16 mouse cellular contexts compared by ENCODE assay signal in the genomic region with DNA sequence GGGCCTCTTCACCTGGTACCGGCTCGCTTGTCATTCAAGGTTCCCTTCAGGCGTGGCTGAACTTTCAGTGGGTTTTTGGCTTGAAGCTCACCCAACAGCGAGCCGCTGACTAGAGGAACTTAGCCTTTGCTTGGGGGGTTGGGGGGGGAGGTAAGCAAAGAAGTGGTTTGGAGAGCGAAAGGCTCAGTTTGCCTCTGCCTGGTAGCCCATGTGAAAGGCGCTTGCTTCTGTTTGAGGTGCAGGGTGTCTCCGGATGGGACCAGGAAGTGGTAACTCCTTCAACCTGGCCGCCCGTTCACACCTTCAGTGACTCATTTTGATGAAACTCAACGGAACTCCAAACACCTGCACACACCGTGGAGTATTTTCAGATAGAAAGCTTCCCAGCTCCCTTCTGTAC. TPM values are rescaled to one million over a fixed set of nuclear protein-coding genes. Genes with fewer than 3 reads are reported as not detected.
DNase-seq lines count a peak whose midpoint lies in the region; ATAC-seq and TF ChIP-seq lines count a peak whose summit lies in the region.
"Had no signal": no experiment of that assay in that cellular context is flagged by ENCODE, and none has a peak within 500 bp of the region (broad histone marks: within the 10 kb centered on the region; RNA-seq: fewer than 3 reads in every experiment).

No protein-coding gene starts in this region.

- no peaks in the 10 kb centered on the region for H3K27me3 ChIP-seq in CH12.LX (replicated peaks)
- H3K27me3 ChIP-seq in hindbrain, embryonic 10.5 days (ENCODE audit: insufficient read depth, poor library complexity, severe bottlenecking), result no peaks in the 10 kb centered on the region
- H3K27me3 ChIP-seq: forebrain, embryonic 12.5 days; kidney, embryonic 15.5 days; neural tube, embryonic 12.5 days; Patski had no signal

- TF ChIP-seq RAD21 in CH12.LX (IDR thresholded peaks at IDR 0.05; ENCODE audit: low read depth, low read length), result no peak

- dilution Hi-C loops in CH12.LX (cut with MboI; ENCODE audit: extremely low pct_ligation_motif_present, extremely low pct_unique_long_range_greater_than_20kb, low sequenced_read_pairs), result no loop called here

- peak; percentile 10; the same call in 1 of the 2 replicates for TF ChIP-seq EP300 in CH12.LX (IDR thresholded peaks at IDR 0.05; ENCODE audit: low read length)

- no peak overlapping the region for H3K27ac ChIP-seq in CH12.LX (ENCODE audit: insufficient read depth, low read depth)
- no peak overlapping the region for H3K27ac ChIP-seq in hindbrain, embryonic 10.5 days
- H3K27ac ChIP-seq: forebrain, embryonic 12.5 days; kidney, embryonic 15.5 days; neural tube, embryonic 12.5 days had no signal

- peaks cover 2% of the 10 kb centered on the region for H3K9me3 ChIP-seq in CH12.LX (replicated peaks; ENCODE audit: low read length)
- H3K9me3 ChIP-seq in hindbrain, embryonic 10.5 days, result no peaks in the 10 kb centered on the region
- H3K9me3 ChIP-seq: forebrain, embryonic 12.5 days; kidney, embryonic 15.5 days; neural tube, embryonic 12.5 days had no signal

- H3K4me1 ChIP-seq in CH12.LX (ENCODE audit: control insufficient read depth in 1 of 2, insufficient read depth in 2 of 2), result peaks cover 23 to 45% of the 10 kb centered on the region in 2 experiments
- H3K4me1 ChIP-seq in hindbrain, embryonic 10.5 days (replicated peaks), result no peaks in the 10 kb centered on the region
- H3K4me1 ChIP-seq: neural tube, embryonic 12.5 days had no signal

- TF ChIP-seq CTCF in CH12.LX (conservative IDR thresholded peaks at IDR 0.05 in 1 of 2, IDR thresholded peaks at IDR 0.05 in 1 of 2; ENCODE audit: low read depth in 2 of 2, low read length in 2 of 2), result no peak

- peak; percentile 81 for ATAC-seq in inflammation-experienced regulatory T-cells, adult 6 months
- ATAC-seq: liver, postnatal 0 days; Patski had no signal

- in situ Hi-C loops in CH12.LX (cut with MboI; ENCODE audit: low pct_ligation_motif_present, low pct_unique_long_range_greater_than_20kb, low sequenced_read_pairs), result loop anchor here (25.0 kb wide), 1 partner anchor 499 kb away; the partner anchor contains the start of gene Rps6kl1

- no peak overlapping the region for H3K4me2 ChIP-seq in CH12.LX (ENCODE audit: insufficient read depth, low read depth, poor library complexity, severe bottlenecking)
- H3K4me2 ChIP-seq: forebrain, embryonic 12.5 days; heart, embryonic 11.5 days; kidney, embryonic 15.5 days; neural tube, embryonic 12.5 days had no signal

- 91% methylated on average over 12 of the region's 12 CpGs for WGBS in hindbrain, embryonic 10.5 days

- peak; percentile 78 for DNase-seq in CD4-positive helper T cell, adult 2 months (ENCODE audit: low read depth, low spot score)
- peak; percentile 69 for DNase-seq in CH12.LX (ENCODE audit: extremely low read depth)
- DNase-seq in thymus, postnatal 10 days (ENCODE audit: low spot score in 2 of 2), result peak; percentile 41 to 43
- no peak for DNase-seq in Muller cell, postnatal 12 days (ENCODE audit: inconsistent ontology term)
- no peak for DNase-seq in hindbrain, embryonic 10.5 days (ENCODE audit: low spot score)
- no peak for DNase-seq in right cerebral cortex, postnatal 10 days (ENCODE audit: low spot score in 2 of 2)
- DNase-seq: cerebellum, postnatal 25 days; gastrocnemius, postnatal 36 days; liver; liver, postnatal 0 days had no signal

- H3K79me2 ChIP-seq in CH12.LX (replicated peaks; ENCODE audit: control insufficient read depth, extremely low read depth, insufficient read depth, poor library complexity, severe bottlenecking), result no peaks in the 10 kb centered on the region

- no peak for TF ChIP-seq POLR2A in CH12.LX (IDR thresholded peaks at IDR 0.05; ENCODE audit: low read depth, low read length)

- no peak overlapping the region for H3K9ac ChIP-seq in CH12.LX (ENCODE audit: insufficient read depth, low read depth)
- H3K9ac ChIP-seq: forebrain, embryonic 12.5 days; kidney, embryonic 15.5 days; liver, postnatal 0 days; neural tube, embryonic 12.5 days had no signal

- H3K36me3 ChIP-seq in CH12.LX (replicated peaks in 1 of 2; ENCODE audit: control insufficient read depth in 1 of 2, insufficient read depth in 1 of 2, low read length in 1 of 2), result no peaks in the 10 kb centered on the region
- H3K36me3 ChIP-seq in hindbrain, embryonic 10.5 days, result no peaks in the 10 kb centered on the region
- H3K36me3 ChIP-seq: forebrain, embryonic 12.5 days; kidney, embryonic 15.5 days; neural tube, embryonic 12.5 days had no signal

- no peak overlapping the region for H3K4me3 ChIP-seq in CH12.LX (replicated peaks in 1 of 3; ENCODE audit: low read depth in 2 of 3, low read length in 2 of 3, poor library complexity in 1 of 3)
- no peak overlapping the region for H3K4me3 ChIP-seq in hindbrain, embryonic 10.5 days
- H3K4me3 ChIP-seq: forebrain, embryonic 12.5 days; kidney, embryonic 15.5 days; neural tube, embryonic 12.5 days had no signal

TF ChIP-seq in CH12.LX, 34 proteins besides CTCF, POLR2A, EP300 and RAD21:
- TF ChIP-seq HCFC1 (IDR thresholded peaks at IDR 0.05; ENCODE audit: low read depth, low read length), result no peak
- TF ChIP-seq ZC3H11A (IDR thresholded peaks at IDR 0.05; ENCODE audit: low read depth, low read length), result no peak
- TF ChIP-seq SIN3A (IDR thresholded peaks at IDR 0.05; ENCODE audit: low read length), result no peak
- peak; percentile 51 for TF ChIP-seq MAX (IDR thresholded peaks at IDR 0.05; ENCODE audit: low read length)
- TF ChIP-seq ELF1 (IDR thresholded peaks at IDR 0.05; ENCODE audit: low read depth, low read length), result peak; percentile 56
- TF ChIP-seq E2F4 (IDR thresholded peaks at IDR 0.05; ENCODE audit: insufficient replicate concordance, low read depth, low read length), result no peak
- no peak for TF ChIP-seq TBP (conservative IDR thresholded peaks at IDR 0.05; ENCODE audit: low read depth, low read length)
- 0 out of 2 replicates have a peak, but pooled peaks have one; percentile 39 for TF ChIP-seq ETS1 (conservative IDR thresholded peaks at IDR 0.05; ENCODE audit: low read depth, low read length)
- no peak for TF ChIP-seq POLR2AphosphoS2 (IDR thresholded peaks at IDR 0.05; ENCODE audit: low read depth, low read length)
- no peak for TF ChIP-seq JUND (conservative IDR thresholded peaks at IDR 0.05; ENCODE audit: low read depth, low read length)
- no peak for TF ChIP-seq PAX5 (IDR thresholded peaks at IDR 0.05; ENCODE audit: low read length)
- no peak; the same call in 1 of the 2 replicates for TF ChIP-seq SMC3 (IDR thresholded peaks at IDR 0.05; ENCODE audit: low read depth, low read length)
- TF ChIP-seq RCOR1 (conservative IDR thresholded peaks at IDR 0.05; ENCODE audit: low read depth, low read length), result no peak
- no peak for TF ChIP-seq ZMIZ1 (IDR thresholded peaks at IDR 0.05; ENCODE audit: low read depth, low read length)
- no peak for TF ChIP-seq ZKSCAN1 (IDR thresholded peaks at IDR 0.05; ENCODE audit: borderline replicate concordance, low read depth, low read length)
- no peak for TF ChIP-seq USF2 (conservative IDR thresholded peaks at IDR 0.05; ENCODE audit: low read depth, low read length)
- no peak for TF ChIP-seq MAZ (IDR thresholded peaks at IDR 0.05; ENCODE audit: low read depth, low read length)
- peak; percentile 55; the same call in 1 of the 2 replicates for TF ChIP-seq TCF12 (IDR thresholded peaks at IDR 0.05; ENCODE audit: low read depth, low read length)
- no peak for TF ChIP-seq MEF2A (IDR thresholded peaks at IDR 0.05; ENCODE audit: borderline replicate concordance, low read depth, low read length)
- no peak for TF ChIP-seq ZNF384 (IDR thresholded peaks at IDR 0.05; ENCODE audit: low read depth, low read length)
- TF ChIP-seq MXI1 (IDR thresholded peaks at IDR 0.05; ENCODE audit: low read depth, low read length), result no peak
- no peak for TF ChIP-seq NRF1 (IDR thresholded peaks at IDR 0.05; ENCODE audit: low read depth, low read length)
- TF ChIP-seq CHD1 (IDR thresholded peaks at IDR 0.05; ENCODE audit: low read depth, low read length), result no peak
- TF ChIP-seq NELFE (IDR thresholded peaks at IDR 0.05; ENCODE audit: low read depth, low read length), result no peak
- TF ChIP-seq BHLHE40 (IDR thresholded peaks at IDR 0.05; ENCODE audit: low read depth, low read length), result 0 out of 2 replicates have a peak, but pooled peaks have one; percentile 25
- no peak for TF ChIP-seq MAFK (IDR thresholded peaks at IDR 0.05; ENCODE audit: insufficient replicate concordance, low read length)
- peak; percentile 57; the same call in 1 of the 2 replicates for TF ChIP-seq CHD2 (IDR thresholded peaks at IDR 0.05; ENCODE audit: low read length)
- TF ChIP-seq JUN (IDR thresholded peaks at IDR 0.05; ENCODE audit: insufficient read depth, low read depth, low read length), result no peak
- TF ChIP-seq GABPA (IDR thresholded peaks at IDR 0.05; ENCODE audit: insufficient replicate concordance, low read depth, low read length), result no peak
- TF ChIP-seq MYC (IDR thresholded peaks at IDR 0.05; ENCODE audit: low read depth, low read length), result no peak

RNA-seq across cellular contexts. Expression of gene Batf, which starts 25.6 kb away (rescaled TPM):
- total RNA-seq in CH12.LX (2012; rRNA removed), result 137 and 141 TPM in 2 replicates
- 128 and 142 TPM in 2 replicates for total RNA-seq in CH12.LX (2014; rRNA removed)
- 89.2 and 104 TPM in 2 replicates for polyA plus RNA-seq in CH12.LX (2012; ENCODE audit: insufficient read length, low read depth)
- polyA plus RNA-seq in inflammation-experienced regulatory T-cells, adult 6 months (2017; shearing (Covaris generic)), result 100 to 1,000 TPM; 172 to 296 (median 268) TPM
- 2.2 and 2.5 TPM in 2 replicates for polyA plus RNA-seq in hindbrain, embryonic 10.5 days (2016; fragmentation: Nextera tagmentation; extraction: Ambion mirVana)
- total RNA-seq: gastrocnemius, postnatal 36 days had no signal
- polyA plus RNA-seq: Patski had no signal

Comparison
In these comparisons a context has a peak if more than half of its experiments do, and no peak if none do; other contexts are left out.
1. DNase-seq: peak in CD4-positive helper T cell, adult 2 months (single experiment), CH12.LX (single experiment) and thymus, postnatal 10 days (2 of 2); none in Muller cell, postnatal 12 days (single experiment), hindbrain, embryonic 10.5 days (single experiment) and right cerebral cortex, postnatal 10 days (0 of 2).
2. RNA of gene Batf, which starts 25.6 kb away (polyA plus RNA-seq): 172 to 296 TPM in inflammation-experienced regulatory T-cells, adult 6 months and 89.2 to 104 TPM in CH12.LX; 2.2 to 2.5 TPM in hindbrain, embryonic 10.5 days; every median in the first group is over 10 times any median in the second.